Mouse (Mus musculus) neural tube, embryonic 11.5 days (tissue): ENCODE data around the gene Itgb6. TPM values are rescaled to one million over a fixed set of nuclear protein-coding genes. Genes with fewer than 3 reads are reported as not detected.

ENCODE experiments used
- ATAC-seq: fragments of 200-750 bp; cut with Nextera tagmentation; 2 replicates; pipeline ENCODE4 v1.8.0; 2017; ENCODE audit warnings: moderate number of reproducible peaks, mild to moderate bottlenecking, moderate TSS enrichment, moderate library complexity; ENCODE audit not compliant: insufficient read depth, low FRiP score, low TSS enrichment
- DNase-seq: peaks from one replicate; pipeline ENCODE4 v3.0.0-alpha.2; 2015; ENCODE audit warnings: low spot score
- H3K27ac ChIP-seq: fragments of 300-500 bp; sonication (generic); 2 replicates; pipeline ENCODE4 v1.5.1; 2014; ENCODE audit warnings: low read depth, mild to moderate bottlenecking, low read length
- H3K27me3 ChIP-seq: fragments of 300-500 bp; sonication (generic); 2 replicates; pipeline ENCODE4 v1.6.1; 2014; ENCODE audit warnings: mild to moderate bottlenecking, low read length, mixed read lengths; ENCODE audit not compliant: control insufficient read depth, insufficient read depth
- H3K36me3 ChIP-seq: fragments of 300-500 bp; sonication (generic); 2 replicates; pipeline ENCODE4 v1.6.1; 2014; ENCODE audit warnings: mild to moderate bottlenecking, low read length, moderate library complexity, mixed read lengths; ENCODE audit not compliant: control insufficient read depth, insufficient read depth
- H3K4me1 ChIP-seq: fragments of 300-500 bp; sonication (generic); 2 replicates; pipeline ENCODE4 v1.6.1; 2014; ENCODE audit warnings: low read length, mixed read lengths; ENCODE audit not compliant: control insufficient read depth, insufficient read depth
- H3K4me2 ChIP-seq: fragments of 300-500 bp; sonication (generic); 2 replicates; pipeline ENCODE4 v1.6.1; 2014; ENCODE audit warnings: low read depth, mild to moderate bottlenecking, moderate library complexity
- H3K4me3 ChIP-seq: fragments of 300-500 bp; sonication (generic); 2 replicates; pipeline ENCODE4 v1.5.1; 2014; ENCODE audit warnings: low read depth, low read length
- H3K9ac ChIP-seq: fragments of 300-500 bp; sonication (generic); 2 replicates; pipeline ENCODE4 v1.6.1; 2014; ENCODE audit warnings: mild to moderate bottlenecking, low read length
- H3K9me3 ChIP-seq: fragments of 300-500 bp; sonication (generic); 2 replicates; pipeline ENCODE4 v1.6.1; 2016; ENCODE audit warnings: low read length; ENCODE audit not compliant: control insufficient read depth
- WGBS: fragments of 180-500 bp; shearing (Covaris S2); extraction: QIAGEN DNeasy Blood & Tissue Kit; methylation state at CpG from one replicate; pipeline ENCODE4 v1.1.7; 2014; 5-methylcytosine and 5-hydroxymethylcytosine counted together
- polyA plus RNA-seq: library from polyadenylated mRNA; unstranded; fragments of >200 nt; fragmentation: Nextera tagmentation; extraction: Ambion mirVana; gene quantifications from 2 replicates; pipeline ENCODE4 v1.2.1, GENCODE M21; 2014

Gene Itgb6
- polyA plus RNA-seq, 1 experiment from 2014 or later, result 0.73 TPM

DNA sequence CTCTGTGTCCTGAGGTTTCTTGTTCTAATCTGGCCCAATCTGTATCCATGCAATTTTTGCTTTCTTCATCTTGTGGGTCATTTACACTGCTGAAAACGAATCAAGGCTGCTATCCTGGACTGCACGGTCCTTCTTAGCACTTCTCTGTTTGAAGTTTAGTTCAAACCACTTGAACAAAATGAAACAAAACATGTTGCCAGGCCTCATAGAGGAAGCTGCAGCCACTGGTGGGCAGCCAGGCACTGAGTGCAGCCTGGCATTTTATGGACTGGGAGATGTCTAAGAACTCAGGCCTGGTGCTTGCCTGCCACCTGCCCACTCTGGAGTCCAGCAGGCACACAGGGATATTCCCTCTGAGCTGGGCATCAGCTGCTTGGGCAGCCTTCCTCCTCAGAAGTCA lies 39.9 kb downstream of the Itgb6 start:
- Histone ChIP-seq H3K4me2 (no peak overlapping the region), H3K4me3 (no peak overlapping the region), H3K36me3 (no peaks in the 10 kb centered on the region), H3K27ac (no peak overlapping the region), H3K27me3 (no peaks in the 10 kb centered on the region), H3K9me3 (no peaks in the 10 kb centered on the region), H3K4me1 (no peaks in the 10 kb centered on the region), H3K9ac (no peak overlapping the region)
- 86% methylated on average over 2 of the region's 2 CpGs for WGBS
- ATAC-seq (no peak), DNase-seq (no peak)

GRCm38 (mm10) chr2:60674413-60674812 lies 48.0 kb downstream of the Itgb6 start:
- Histone ChIP-seq H3K4me3 (no peak overlapping the region), H3K27me3 (no peaks in the 10 kb centered on the region), H3K9ac (no peak overlapping the region), H3K27ac (no peak overlapping the region), H3K9me3 (no peaks in the 10 kb centered on the region), H3K36me3 (no peaks in the 10 kb centered on the region), H3K4me1 (no peaks in the 10 kb centered on the region), H3K4me2 (no peak overlapping the region)
- ATAC-seq (no peak), DNase-seq (no peak)
- WGBS, result 76% methylated on average over 7 of the region's 7 CpGs

DNA sequence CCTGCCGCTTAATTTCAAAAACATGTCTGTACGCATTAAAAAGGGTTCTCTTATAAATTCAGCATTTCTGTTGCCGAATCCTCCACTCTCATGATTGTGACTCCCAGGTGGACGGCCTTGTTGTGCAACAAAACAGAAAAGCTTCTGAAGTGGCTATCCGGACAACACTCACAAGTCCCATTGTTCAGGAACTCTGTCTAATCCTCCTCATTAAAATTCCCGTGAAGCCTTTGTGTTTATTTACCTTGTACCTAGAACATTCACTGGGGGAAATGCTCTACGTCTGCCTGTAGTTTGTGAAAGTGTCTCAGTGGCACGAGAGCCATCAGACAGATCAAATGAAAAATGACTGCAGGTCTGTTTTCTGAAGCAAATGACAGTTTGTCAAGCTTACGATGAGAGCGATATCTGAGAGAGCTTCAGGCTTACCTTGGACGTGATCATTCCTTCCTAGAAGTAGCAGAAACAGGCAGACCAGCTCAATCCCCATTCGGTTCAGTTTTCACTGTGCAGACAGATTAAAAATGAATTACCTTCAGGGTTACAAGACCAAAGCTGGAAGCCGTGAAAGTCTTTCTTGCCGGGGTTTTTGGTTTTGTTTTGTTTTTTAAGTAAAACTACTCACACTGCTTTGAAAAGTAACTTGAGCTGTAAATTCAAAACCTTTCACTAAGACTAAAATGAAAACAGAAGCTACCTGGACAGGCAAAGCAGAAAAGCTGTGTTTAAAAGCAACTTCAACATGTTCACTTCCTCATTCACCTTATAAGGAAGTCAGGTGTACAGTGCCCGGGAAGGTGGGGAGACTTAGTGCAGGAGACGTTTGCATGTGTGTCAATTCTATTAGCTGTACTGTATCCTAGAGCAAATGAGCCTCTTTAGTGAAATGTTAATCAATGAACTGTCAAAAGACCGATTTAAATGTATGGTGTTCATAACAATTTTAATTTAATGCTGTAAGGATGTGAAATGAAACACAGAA lies 49.2 kb downstream of the Itgb6 start:
- H3K9me3 ChIP-seq, result no peaks in the 10 kb centered on the region
- no peaks in the 10 kb centered on the region for H3K27me3 ChIP-seq
- H3K36me3 ChIP-seq, result no peaks in the 10 kb centered on the region
- ATAC-seq (no peak), DNase-seq (no peak)
- H3K9ac ChIP-seq, result no peak overlapping the region
- no peak overlapping the region for H3K27ac ChIP-seq
- WGBS, result 65% methylated on average over 17 of the region's 17 CpGs
- H3K4me1 ChIP-seq, result no peaks in the 10 kb centered on the region
- no peak overlapping the region for H3K4me2 ChIP-seq
- H3K4me3 ChIP-seq, result no peak overlapping the region

GRCm38 (mm10) chr2:60671215-60671614 lies 51.2 kb downstream of the Itgb6 start:
- no peak overlapping the region for H3K27ac ChIP-seq
- no peaks in the 10 kb centered on the region for H3K36me3 ChIP-seq
- no peak overlapping the region for H3K9ac ChIP-seq
- H3K9me3 ChIP-seq, result no peaks in the 10 kb centered on the region
- WGBS, result 88% methylated on average over 1 of the region's 1 CpGs
- no peak overlapping the region for H3K4me3 ChIP-seq
- DNase-seq, result no peak
- no peaks in the 10 kb centered on the region for H3K27me3 ChIP-seq
- H3K4me2 ChIP-seq, result no peak overlapping the region
- H3K4me1 ChIP-seq, result no peaks in the 10 kb centered on the region
- ATAC-seq, result no peak

GRCm38 (mm10) chr2:60663071-60663470 lies 59.4 kb downstream of the Itgb6 start:
- no peaks in the 10 kb centered on the region for H3K36me3 ChIP-seq
- H3K9me3 ChIP-seq, result no peaks in the 10 kb centered on the region
- H3K4me1 ChIP-seq, result no peaks in the 10 kb centered on the region
- H3K4me2 ChIP-seq, result no peak overlapping the region
- no peaks in the 10 kb centered on the region for H3K27me3 ChIP-seq
- 87% methylated on average over 1 of the region's 1 CpGs for WGBS
- no peak overlapping the region for H3K27ac ChIP-seq
- H3K4me3 ChIP-seq, result no peak overlapping the region
- H3K9ac ChIP-seq, result no peak overlapping the region
- DNase-seq, result no peak
- ATAC-seq, result no peak

DNA sequence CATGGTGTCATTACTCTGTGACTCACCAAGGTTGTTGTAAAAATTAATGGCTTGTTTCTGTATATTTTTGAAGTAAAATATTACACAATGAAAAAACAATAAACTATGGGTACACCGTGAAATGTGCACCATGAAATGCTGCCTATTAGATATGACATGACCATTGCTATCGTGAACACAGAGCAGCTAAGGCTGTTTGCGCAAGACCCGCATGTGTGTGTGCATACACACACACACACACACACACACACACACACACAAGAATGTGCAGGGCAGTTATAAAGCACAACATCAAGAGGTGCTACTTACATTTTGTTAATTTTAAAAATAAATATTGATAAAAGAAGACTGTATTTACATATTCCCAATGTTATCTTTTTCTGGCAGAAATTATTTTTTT lies 62.5 kb downstream of the Itgb6 start:
- H3K27me3 ChIP-seq, result no peaks in the 10 kb centered on the region

GRCm38 (mm10) chr2:60658992-60659391 lies 63.5 kb downstream of the Itgb6 start:
- no peak for DNase-seq
- Histone ChIP-seq H3K4me2 (no peak overlapping the region), H3K4me3 (no peak overlapping the region), H3K27ac (no peak overlapping the region), H3K36me3 (no peaks in the 10 kb centered on the region), H3K9me3 (no peaks in the 10 kb centered on the region), H3K4me1 (no peaks in the 10 kb centered on the region), H3K9ac (no peak overlapping the region), H3K27me3 (no peaks in the 10 kb centered on the region)
- 93% methylated on average over 3 of the region's 3 CpGs for WGBS
- ATAC-seq, result no peak

More for the DNA sequence above, 62.5 kb downstream of the Itgb6 start:
- H3K4me3 ChIP-seq, result no peak overlapping the region
- H3K9ac ChIP-seq, result no peak overlapping the region
- no peak overlapping the region for H3K27ac ChIP-seq
- no peaks in the 10 kb centered on the region for H3K9me3 ChIP-seq
- H3K4me2 ChIP-seq, result no peak overlapping the region
- no peaks in the 10 kb centered on the region for H3K4me1 ChIP-seq
- 94% methylated on average over 4 of the region's 4 CpGs for WGBS
- no peak for ATAC-seq
- DNase-seq, result no peak
- H3K36me3 ChIP-seq, result no peaks in the 10 kb centered on the region

GRCm38 (mm10) chr2:60654828-60655227 lies 67.6 kb downstream of the Itgb6 start:
- H3K9me3 ChIP-seq, result no peaks in the 10 kb centered on the region
- ATAC-seq (no peak), DNase-seq (no peak)
- no peaks in the 10 kb centered on the region for H3K4me1 ChIP-seq
- no peaks in the 10 kb centered on the region for H3K36me3 ChIP-seq
- no peaks in the 10 kb centered on the region for H3K27me3 ChIP-seq
- H3K27ac ChIP-seq, result no peak overlapping the region
- H3K4me3 ChIP-seq, result no peak overlapping the region
- no peak overlapping the region for H3K9ac ChIP-seq
- no peak overlapping the region for H3K4me2 ChIP-seq
- 61% methylated on average over 4 of the region's 4 CpGs for WGBS

DNA sequence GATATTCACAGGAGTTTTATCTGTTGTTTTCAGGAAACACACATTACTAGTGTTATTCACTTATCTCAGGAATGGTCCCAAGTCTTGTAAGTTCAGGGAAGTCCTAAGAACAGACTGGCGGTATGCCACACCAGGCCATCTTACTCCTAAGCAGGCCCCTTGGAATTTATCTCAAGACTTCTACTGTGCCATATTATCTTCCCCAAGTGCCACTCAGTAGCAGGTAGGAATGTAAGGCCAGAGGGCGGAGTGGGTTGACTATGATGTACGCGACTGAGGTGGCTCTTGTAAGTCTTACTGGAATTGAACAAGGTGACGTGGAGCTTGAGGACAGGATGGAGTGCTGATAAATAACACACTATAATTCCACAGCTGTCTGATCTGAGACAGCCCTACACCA lies 72.3 kb downstream of the Itgb6 start:
- 83% methylated on average over 5 of the region's 5 CpGs for WGBS

More for the DNA sequence above, 72.3 kb downstream of the Itgb6 start:
- Histone ChIP-seq H3K9ac (no peak overlapping the region), H3K4me3 (no peak overlapping the region), H3K9me3 (no peaks in the 10 kb centered on the region), H3K36me3 (no peaks in the 10 kb centered on the region), H3K27me3 (no peaks in the 10 kb centered on the region), H3K27ac (no peak overlapping the region), H3K4me1 (peaks cover 6% of the 10 kb centered on the region; the same call in 1 of the 2 replicates), H3K4me2 (no peak overlapping the region)
- DNase-seq, result no peak
- no peak for ATAC-seq
